Mouse (Mus musculus) liver, embryonic 12.5 days (tissue): Measurements from ENCODE around the gene Narfl. TPM values are rescaled to one million over a fixed set of nuclear protein-coding genes. Genes with fewer than 3 reads are reported as not detected.
"Not testable (repeated sequence)": the region's sequence is repeated elsewhere in the genome, so short reads cannot be mapped to it uniquely, and the experiment has no call there.

ENCODE experiments used
- ATAC-seq: fragments of 200-750 bp; cut with Nextera tagmentation; 2 replicates; pipeline ENCODE4 v1.8.0; 2017; ENCODE audit warnings: moderate number of reproducible peaks, mild to moderate bottlenecking, moderate library complexity
- H3K27ac ChIP-seq: fragments of 300-500 bp; sonication (generic); 2 replicates; pipeline ENCODE4 v1.5.1; 2016; ENCODE audit warnings: mild to moderate bottlenecking
- H3K27me3 ChIP-seq: fragments of 300-500 bp; sonication (generic); replicated peaks from 2 replicates; pipeline ENCODE4 v1.6.1; 2016; ENCODE audit warnings: mild to moderate bottlenecking, moderate library complexity
- H3K36me3 ChIP-seq: fragments of 300-500 bp; sonication (generic); 2 replicates; pipeline ENCODE4 v1.6.1; 2016; ENCODE audit warnings: mild to moderate bottlenecking, moderate library complexity
- H3K4me1 ChIP-seq: fragments of 300-500 bp; sonication (generic); 2 replicates; pipeline ENCODE4 v1.6.1; 2016
- H3K4me2 ChIP-seq: fragments of 300-500 bp; sonication (generic); 2 replicates; pipeline ENCODE4 v1.6.1; 2016; ENCODE audit warnings: mild to moderate bottlenecking, moderate library complexity
- H3K4me3 ChIP-seq: fragments of 300-500 bp; sonication (generic); 2 replicates; pipeline ENCODE4 v1.5.1; 2016; ENCODE audit warnings: mild to moderate bottlenecking, moderate library complexity
- H3K9ac ChIP-seq: fragments of 300-500 bp; sonication (generic); 2 replicates; pipeline ENCODE4 v1.6.1; 2016; ENCODE audit warnings: mild to moderate bottlenecking, moderate library complexity
- H3K9me3 ChIP-seq: fragments of 300-500 bp; sonication (generic); replicated peaks from 2 replicates; pipeline ENCODE4 v1.6.1; 2016; ENCODE audit warnings: mild to moderate bottlenecking, moderate library complexity
- WGBS: fragments of 180-500 bp; shearing (Covaris S2); methylation state at CpG from one replicate; pipeline ENCODE4 v1.1.7; 2016; ENCODE audit not compliant: insufficient replicate concordance; 5-methylcytosine and 5-hydroxymethylcytosine counted together
- polyA plus RNA-seq: library from polyadenylated mRNA; unstranded; fragments of >200 nt; fragmentation: Nextera tagmentation; extraction: Ambion mirVana; gene quantifications from 2 replicates; pipeline ENCODE4 v1.2.1, GENCODE M21; 2016

Gene Narfl
- polyA plus RNA-seq, 1 experiment from 2014 or later: 18.9 TPM

DNA sequence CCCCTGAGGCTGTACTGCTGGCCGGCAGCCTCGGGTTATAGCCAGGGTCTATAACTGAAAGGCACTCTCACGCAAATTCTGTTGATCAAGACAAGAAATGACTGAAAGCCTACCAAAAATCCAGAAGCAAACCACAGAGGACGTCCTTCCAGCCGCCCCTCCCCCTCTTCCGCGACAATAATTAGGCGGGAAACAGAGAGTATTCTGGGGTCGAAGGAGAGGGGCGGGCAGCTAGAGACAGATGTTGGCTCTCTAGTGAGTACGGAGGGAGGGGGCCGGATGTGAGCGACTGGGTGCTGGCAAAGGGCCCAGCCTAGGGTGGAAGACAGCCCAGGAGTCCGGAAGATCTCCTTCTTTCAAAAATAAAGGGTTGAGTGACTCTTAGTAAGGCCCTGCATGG, 19.0 kb downstream of the Narfl start, which contains the start of gene Fam173a:
Gene Fam173a, minus strand, starts transcription at position 287 of the 400 bp plus-strand sequence.
- Histone ChIP-seq H3K27me3 (no peaks in the 10 kb centered on the region), H3K4me2 (peak within 1 kb of the TSS; percentile 80), H3K9ac (peak within 1 kb of the TSS; percentile 79), H3K4me3 (peak within 1 kb of the TSS; percentile 81), H3K9me3 (no peaks in the 10 kb centered on the region), H3K36me3 (peaks cover 41% of the 10 kb centered on the region), H3K4me1 (peaks cover 62% of the 10 kb centered on the region), H3K27ac (peak within 1 kb of the TSS; percentile 93)
- WGBS: under 1% methylated on average over 14 of the region's 14 CpGs
- peak; percentile 48 for ATAC-seq

DNA sequence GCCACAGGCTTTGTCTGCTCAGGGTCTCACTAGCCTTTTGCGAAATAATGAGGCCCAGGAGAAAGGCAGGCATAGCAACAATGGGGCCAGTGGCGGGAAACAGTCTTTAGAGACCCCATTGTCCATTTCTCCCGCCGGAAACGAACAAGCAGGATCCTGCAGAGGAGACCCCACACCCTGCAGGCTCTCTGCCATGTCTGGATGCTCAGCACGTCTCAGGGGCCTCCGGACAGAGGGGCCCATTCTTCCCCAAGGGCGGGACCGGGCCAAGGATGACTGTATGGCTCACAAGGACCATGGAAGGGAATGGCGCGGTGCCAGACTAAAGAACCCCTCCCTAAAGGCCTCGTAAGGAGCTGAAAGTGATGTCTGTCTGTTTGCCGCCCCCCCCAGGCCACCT, 20.6 kb downstream of the Narfl start:
- ATAC-seq: no peak
- WGBS: 77% methylated on average over 13 of the region's 13 CpGs
- Histone ChIP-seq H3K36me3 (peaks cover 27% of the 10 kb centered on the region), H3K27ac (no peak overlapping the region), H3K4me3 (no peak overlapping the region), H3K4me1 (peaks cover 63% of the 10 kb centered on the region), H3K27me3 (no peaks in the 10 kb centered on the region), H3K9me3 (no peaks in the 10 kb centered on the region), H3K4me2 (no peak overlapping the region), H3K9ac (no peak overlapping the region)

DNA sequence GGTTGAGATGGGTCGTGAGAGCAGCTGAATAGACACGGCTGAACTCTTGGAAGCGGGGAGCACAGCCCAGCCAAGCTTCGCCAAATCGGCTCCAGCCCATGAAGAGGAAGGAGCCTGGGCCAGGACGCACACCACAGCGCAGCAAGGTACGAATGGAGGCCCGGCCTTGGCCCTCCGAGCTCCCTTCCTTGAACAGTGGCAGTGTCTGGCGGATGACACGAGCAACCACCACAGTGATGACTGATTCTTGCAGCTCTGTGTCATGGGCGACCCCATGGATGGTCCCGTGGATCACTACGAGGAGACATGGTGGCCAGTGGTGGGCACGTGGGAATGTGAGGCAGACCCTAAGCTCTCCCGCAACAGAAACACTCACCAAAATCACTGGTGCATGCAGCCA, 21.4 kb downstream of the Narfl start:
- no peaks in the 10 kb centered on the region for H3K27me3 ChIP-seq
- peaks cover 19% of the 10 kb centered on the region for H3K36me3 ChIP-seq
- H3K4me3 ChIP-seq: no peak overlapping the region
- H3K4me1 ChIP-seq: peaks cover 63% of the 10 kb centered on the region
- no peak for ATAC-seq
- no peak overlapping the region for H3K27ac ChIP-seq
- peak overlapping the region; percentile 95; the same call in 1 of the 2 replicates for H3K4me2 ChIP-seq
- no peaks in the 10 kb centered on the region for H3K9me3 ChIP-seq
- WGBS: 83% methylated on average over 17 of the region's 17 CpGs
- no peak overlapping the region for H3K9ac ChIP-seq

DNA sequence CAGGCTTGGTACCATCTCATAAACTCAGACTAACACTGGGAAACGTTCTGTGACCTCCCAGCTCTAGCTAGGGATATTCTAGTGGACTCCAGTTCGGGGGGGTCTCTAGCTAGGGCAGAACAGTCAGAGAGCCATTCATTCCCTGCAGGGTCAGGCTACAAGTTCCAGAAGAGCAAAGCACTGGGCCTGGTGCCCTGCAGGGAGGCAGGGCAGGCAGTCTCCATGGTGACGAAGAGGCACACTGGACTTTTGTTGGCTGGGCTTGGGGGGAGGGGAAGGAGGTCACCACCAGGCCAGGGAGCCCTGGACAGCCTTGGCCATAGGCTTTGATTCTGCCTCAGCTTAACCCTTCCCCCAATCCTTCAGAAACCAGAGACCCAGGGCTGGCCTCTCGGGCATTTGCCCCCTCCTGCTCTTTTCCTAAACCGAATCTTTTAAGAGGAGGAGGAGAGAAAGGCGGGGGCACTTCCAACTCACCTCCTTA, 22.1 kb downstream of the Narfl start, which contains the start of gene AC134908.4:
Gene AC134908.4, minus strand, starts transcription at position 51 of the 484 bp plus-strand sequence.
- no peak for ATAC-seq
- peaks cover 60% of the 10 kb centered on the region for H3K4me1 ChIP-seq
- peak within 1 kb of the TSS; percentile 80 for H3K4me3 ChIP-seq
- peaks cover 15% of the 10 kb centered on the region for H3K36me3 ChIP-seq
- 0 out of 2 replicates have a peak within 1 kb of the TSS, but pooled peaks have one; percentile 68 for H3K27ac ChIP-seq
- peak within 1 kb of the TSS; percentile 77 for H3K9ac ChIP-seq
- 39% methylated on average over 6 of the region's 6 CpGs for WGBS
- H3K9me3 ChIP-seq: no peaks in the 10 kb centered on the region
- no peaks in the 10 kb centered on the region for H3K27me3 ChIP-seq
- peak within 1 kb of the TSS; percentile 95 for H3K4me2 ChIP-seq

GRCm38 (mm10) chr17:25796211-25796771, 22.7 kb downstream of the Narfl start:
- Histone ChIP-seq H3K27me3 (peaks cover 2% of the 10 kb centered on the region), H3K27ac (0 out of 2 replicates have a peak overlapping the region, but pooled peaks have one; percentile 68), H3K4me3 (peak overlapping the region; percentile 80), H3K36me3 (peaks cover 13% of the 10 kb centered on the region), H3K4me2 (peak overlapping the region; percentile 95), H3K9me3 (no peaks in the 10 kb centered on the region), H3K4me1 (peaks cover 54% of the 10 kb centered on the region), H3K9ac (peak overlapping the region; percentile 77)
- 3% methylated on average over 37 of the region's 37 CpGs for WGBS
- peak; percentile 9; the same call in 1 of the 2 replicates for ATAC-seq

DNA sequence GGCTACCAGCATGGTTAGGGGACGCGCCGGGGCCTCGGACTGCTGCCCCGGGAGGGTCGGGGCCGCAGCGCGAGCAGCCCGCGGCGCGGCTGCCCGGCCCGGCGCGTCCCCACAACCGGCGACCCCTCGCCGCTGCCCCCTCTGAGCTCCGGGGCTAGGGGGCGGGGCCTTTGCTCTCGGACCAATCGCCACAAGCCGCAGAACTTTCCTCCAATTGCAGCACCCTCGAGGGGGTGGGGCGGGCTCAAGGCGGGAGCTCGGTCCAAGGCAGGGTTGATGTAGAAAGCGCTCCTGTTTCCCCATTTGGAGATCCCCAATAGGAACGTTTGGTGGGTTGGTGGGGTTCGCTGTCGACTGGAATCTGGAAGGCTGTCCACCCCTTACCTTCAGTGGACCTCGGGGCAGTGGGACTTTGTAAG, 23.4 kb downstream of the Narfl start, which contains the start of gene Metrn:
Gene Metrn, minus strand, starts transcription at position 186 of the 419 bp plus-strand sequence.
- under 1% methylated on average over 35 of the region's 35 CpGs for whole genome bisulfite sequencing
- peak within 1 kb of the TSS; percentile 68; the same call in 1 of the 2 replicates for H3K27ac ChIP-seq
- H3K4me2 ChIP-seq: peak within 1 kb of the TSS; percentile 95
- H3K27me3 ChIP-seq: peaks cover 6% of the 10 kb centered on the region
- peaks cover 48% of the 10 kb centered on the region for H3K4me1 ChIP-seq
- peak within 1 kb of the TSS; percentile 77 for H3K9ac ChIP-seq
- ATAC-seq: peak; percentile 79
- peaks cover 13% of the 10 kb centered on the region for H3K36me3 ChIP-seq
- peak within 1 kb of the TSS; percentile 80 for H3K4me3 ChIP-seq
- no peaks in the 10 kb centered on the region for H3K9me3 ChIP-seq

DNA sequence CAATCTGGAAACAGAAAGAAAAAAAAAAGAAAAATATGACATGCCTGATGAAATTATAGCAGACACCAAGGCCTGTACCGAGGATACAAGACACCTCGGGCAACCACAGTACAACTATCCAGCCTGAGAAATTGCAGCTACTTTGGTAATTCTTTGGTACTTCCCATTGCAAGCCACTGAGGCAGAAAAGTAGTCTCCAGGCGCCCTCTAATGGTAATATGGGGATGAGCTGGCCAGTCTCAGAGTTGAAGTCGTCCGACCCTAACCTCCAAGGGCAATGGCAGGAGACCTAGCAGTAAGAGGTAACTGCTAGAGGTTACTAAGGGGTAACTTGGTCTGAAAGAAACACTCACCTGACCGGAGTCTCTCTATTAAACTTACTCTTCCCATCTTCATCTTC, 27.5 kb downstream of the Narfl start:
- 8% methylated on average over 6 of the region's 6 CpGs for WGBS
- H3K4me2 ChIP-seq: no peak overlapping the region
- no peak overlapping the region for H3K27ac ChIP-seq
- peaks cover 14% of the 10 kb centered on the region for H3K4me1 ChIP-seq
- H3K9me3 ChIP-seq: no peaks in the 10 kb centered on the region
- H3K36me3 ChIP-seq: no peaks in the 10 kb centered on the region
- no peak for ATAC-seq
- no peak overlapping the region for H3K4me3 ChIP-seq
- H3K27me3 ChIP-seq: peaks cover 35% of the 10 kb centered on the region
- no peak overlapping the region for H3K9ac ChIP-seq

DNA sequence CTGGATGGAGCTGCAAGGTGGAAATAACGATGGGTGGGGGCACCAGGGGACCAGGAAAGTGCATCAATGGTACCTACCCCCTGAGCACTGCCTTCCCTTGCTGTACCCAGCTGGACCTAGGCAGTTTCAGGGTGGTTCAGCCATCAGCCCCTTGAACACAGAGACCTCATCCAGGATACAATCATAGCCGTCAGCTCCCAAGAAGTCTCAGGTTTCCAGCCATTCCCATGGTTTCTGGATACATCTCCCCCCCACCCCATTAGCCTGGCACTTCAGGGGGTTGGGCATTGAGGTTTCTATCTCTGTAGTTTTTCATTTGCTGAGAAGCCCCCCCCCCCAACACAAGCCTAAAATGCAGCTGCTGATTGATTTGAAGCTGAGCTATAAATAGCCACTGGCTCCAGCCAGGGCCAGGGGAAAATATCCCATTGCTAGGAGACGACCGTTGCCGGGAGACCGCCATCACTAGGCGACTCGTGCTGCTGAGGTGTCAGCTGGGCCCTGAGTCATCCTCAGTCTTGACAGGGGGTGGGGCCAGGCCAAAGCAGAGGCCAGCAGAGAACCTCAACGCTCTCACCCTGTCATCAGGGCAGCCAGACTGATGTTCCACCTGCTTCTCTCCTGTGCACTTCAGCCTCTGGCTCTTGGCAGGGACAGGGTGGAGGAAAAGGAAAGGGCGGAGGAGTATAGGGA, 29.4 kb downstream of the Narfl start:
- H3K36me3 ChIP-seq: no peaks in the 10 kb centered on the region
- H3K27me3 ChIP-seq: peaks cover 54% of the 10 kb centered on the region
- no peak for ATAC-seq
- no peaks in the 10 kb centered on the region; the same call in 1 of the 2 replicates for H3K4me1 ChIP-seq
- H3K27ac ChIP-seq: no peak overlapping the region
- no peak overlapping the region for H3K4me3 ChIP-seq
- H3K9ac ChIP-seq: no peak overlapping the region
- no peak overlapping the region for H3K4me2 ChIP-seq
- WGBS: 14% methylated on average over 10 of the region's 10 CpGs
- H3K9me3 ChIP-seq: no peaks in the 10 kb centered on the region

GRCm38 (mm10) chr17:25806507-25806906, 32.9 kb downstream of the Narfl start:
- no peak overlapping the region for H3K27ac ChIP-seq
- H3K27me3 ChIP-seq: peaks cover 85% of the 10 kb centered on the region
- no peak overlapping the region for H3K4me2 ChIP-seq
- no peak overlapping the region for H3K9ac ChIP-seq
- no peaks in the 10 kb centered on the region for H3K9me3 ChIP-seq
- peaks cover 14% of the 10 kb centered on the region for H3K4me1 ChIP-seq
- no peak overlapping the region for H3K4me3 ChIP-seq
- no peaks in the 10 kb centered on the region for H3K36me3 ChIP-seq
- 69% methylated on average over 4 of the region's 4 CpGs for WGBS
- ATAC-seq: no peak

DNA sequence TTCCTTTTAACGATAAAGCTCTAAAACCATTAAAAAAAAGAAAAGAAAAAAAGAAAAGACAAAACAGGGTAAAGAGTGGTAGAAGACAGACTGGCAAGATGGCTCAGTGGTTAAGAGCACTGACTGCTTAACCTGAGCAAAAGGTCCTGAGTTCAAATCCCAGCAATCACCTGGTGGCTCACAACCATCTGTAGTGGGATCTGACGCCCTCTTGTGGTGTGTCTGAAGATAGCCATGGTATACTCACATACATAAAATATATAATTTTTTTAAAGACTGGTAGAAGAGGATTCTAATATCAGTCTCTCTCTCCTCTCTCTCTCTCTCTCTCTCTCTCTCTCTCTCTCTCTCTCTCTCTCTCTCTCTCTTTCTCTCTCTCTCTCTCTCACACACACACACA, 33.9 kb downstream of the Narfl start:
- not testable (repeated sequence) for H3K4me2 ChIP-seq, H3K27ac ChIP-seq, ATAC-seq, H3K36me3 ChIP-seq, H3K9ac ChIP-seq, H3K9me3 ChIP-seq, H3K4me3 ChIP-seq
- WGBS: 33% methylated on average over 2 of the region's 2 CpGs
- peaks cover 14% of the 10 kb centered on the region for H3K4me1 ChIP-seq
- peaks cover 88% of the 10 kb centered on the region for H3K27me3 ChIP-seq

- WGBS: 40% methylated on average over 5 of the region's 5 CpGs
- no peak overlapping the region for H3K9ac ChIP-seq
- no peaks in the 10 kb centered on the region for H3K36me3 ChIP-seq
- peaks cover 14% of the 10 kb centered on the region for H3K4me1 ChIP-seq
- peak overlapping the region; percentile 77; the same call in 1 of the 2 replicates for H3K4me2 ChIP-seq
- H3K27me3 ChIP-seq: peaks cover 88% of the 10 kb centered on the region
- peak overlapping the region; percentile 55; the same call in 1 of the 2 replicates for H3K4me3 ChIP-seq
- H3K9me3 ChIP-seq: no peaks in the 10 kb centered on the region
- no peak overlapping the region for H3K27ac ChIP-seq
- ATAC-seq: no peak
Measured at GRCm38 (mm10) chr17:25808028-25808427, 34.5 kb downstream of the Narfl start.
